Mouse (Mus musculus) forebrain, embryonic 14.5 days (tissue): ENCODE results near the gene Ranbp17. TPM values are rescaled to one million over a fixed set of nuclear protein-coding genes. Genes with fewer than 3 reads are reported as not detected.
"Not testable (repeated sequence)": the region's sequence is repeated elsewhere in the genome, so short reads cannot be mapped to it uniquely, and the experiment has no call there.

Source experiments
- ATAC-seq: fragments of 200-750 bp; cut with Nextera tagmentation; 2 replicates; pipeline ENCODE4 v1.8.0; 2017; ENCODE audit warnings: mild to moderate bottlenecking, moderate library complexity
- DNase-seq: peaks from one replicate; pipeline ENCODE4 v3.0.0-alpha.2; 2015; ENCODE audit warnings: low spot score
- H3K27ac ChIP-seq: fragments of 300-500 bp; sonication (generic); 2 replicates; pipeline ENCODE4 v1.5.1; 2014; ENCODE audit warnings: low read depth, mild to moderate bottlenecking, control low read depth, low read length, moderate library complexity
- H3K27me3 ChIP-seq: fragments of 300-500 bp; sonication (generic); replicated peaks from 2 replicates; pipeline ENCODE4 v1.6.1; 2014; ENCODE audit warnings: low read length, control low read depth, mixed read lengths; ENCODE audit not compliant: control insufficient read depth, insufficient read depth
- H3K36me3 ChIP-seq: fragments of 300-500 bp; sonication (generic); 2 replicates; pipeline ENCODE4 v1.6.1; 2014; ENCODE audit warnings: low read length, control low read depth; ENCODE audit not compliant: control insufficient read depth, insufficient read depth
- H3K4me1 ChIP-seq: fragments of 300-500 bp; sonication (generic); 2 replicates; pipeline ENCODE4 v1.6.1; 2014; ENCODE audit warnings: antibody characterized with exemption, low read length, control low read depth; ENCODE audit not compliant: control insufficient read depth, insufficient read depth
- H3K4me2 ChIP-seq: fragments of 300-500 bp; sonication (generic); 2 replicates; pipeline ENCODE4 v1.6.1; 2014; ENCODE audit warnings: mild to moderate bottlenecking, control low read depth, low read length
- H3K4me3 ChIP-seq: fragments of 300-500 bp; sonication (generic); 2 replicates; pipeline ENCODE4 v1.5.1; 2014; ENCODE audit warnings: low read depth, low read length, control low read depth
- H3K9ac ChIP-seq: fragments of 300-500 bp; sonication (generic); 2 replicates; pipeline ENCODE4 v1.6.1; 2014; ENCODE audit warnings: mild to moderate bottlenecking, low read length, control low read depth, moderate library complexity
- H3K9me3 ChIP-seq: fragments of 300-500 bp; sonication (generic); replicated peaks from 2 replicates; pipeline ENCODE4 v1.6.1; 2016; ENCODE audit warnings: low read length, control low read depth, mixed read lengths; ENCODE audit not compliant: control insufficient read depth
- WGBS: fragments of 180-500 bp; shearing (Covaris S2); extraction: QIAGEN DNeasy Blood & Tissue Kit; methylation state at CpG from one replicate; pipeline ENCODE4 v1.1.7; 2014; 5-methylcytosine and 5-hydroxymethylcytosine counted together
- polyA plus RNA-seq: library from polyadenylated mRNA; unstranded; fragments of >200 nt; fragmentation: Nextera tagmentation; extraction: Ambion mirVana; gene quantifications from 2 replicates; pipeline ENCODE4 v1.2.1, GENCODE M21; 2014

Ranbp17 gene
- polyA plus RNA-seq, 1 experiment from 2014 or later, result 5.8 TPM

DNA sequence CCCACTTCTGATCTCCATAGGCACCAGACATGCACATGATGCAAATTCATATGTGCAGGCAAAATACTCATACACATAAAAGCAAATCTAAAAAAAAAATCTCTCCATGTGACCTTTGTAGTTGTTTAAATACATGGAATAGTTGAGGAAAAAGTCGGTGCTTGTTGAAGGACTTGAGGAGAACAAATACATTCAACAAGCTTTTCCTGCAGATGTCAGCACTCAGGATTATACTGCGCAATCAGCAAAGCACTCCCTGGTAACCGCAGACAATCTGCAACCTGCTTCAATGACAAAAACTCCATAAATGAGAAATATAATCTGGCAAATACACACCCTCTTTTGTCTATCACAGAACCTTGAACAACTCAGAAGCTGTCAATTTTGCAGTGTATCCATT is 59.5 kb downstream of the Ranbp17 start:
- no peaks in the 10 kb centered on the region for H3K36me3 ChIP-seq
- no peak for DNase-seq
- no peaks in the 10 kb centered on the region for H3K27me3 ChIP-seq
- no peak for ATAC-seq
- H3K4me3 ChIP-seq, result no peak overlapping the region
- H3K4me2 ChIP-seq, result no peak overlapping the region
- H3K27ac ChIP-seq, result no peak overlapping the region
- H3K4me1 ChIP-seq, result no peaks in the 10 kb centered on the region
- no peak overlapping the region for H3K9ac ChIP-seq
- H3K9me3 ChIP-seq, result no peaks in the 10 kb centered on the region
- 88% methylated on average over 3 of the region's 3 CpGs for WGBS

GRCm38 (mm10) chr11:33433813-33434212 is 79.7 kb downstream of the Ranbp17 start:
- no peak for ATAC-seq
- no peak overlapping the region for H3K4me2 ChIP-seq
- no peak overlapping the region for H3K4me3 ChIP-seq
- no peaks in the 10 kb centered on the region for H3K27me3 ChIP-seq
- no peak overlapping the region for H3K27ac ChIP-seq
- no peaks in the 10 kb centered on the region for H3K9me3 ChIP-seq
- no peaks in the 10 kb centered on the region for H3K36me3 ChIP-seq
- H3K4me1 ChIP-seq, result no peaks in the 10 kb centered on the region
- WGBS, result 44% methylated on average over 5 of the region's 5 CpGs
- H3K9ac ChIP-seq, result no peak overlapping the region
- DNase-seq, result no peak

DNA sequence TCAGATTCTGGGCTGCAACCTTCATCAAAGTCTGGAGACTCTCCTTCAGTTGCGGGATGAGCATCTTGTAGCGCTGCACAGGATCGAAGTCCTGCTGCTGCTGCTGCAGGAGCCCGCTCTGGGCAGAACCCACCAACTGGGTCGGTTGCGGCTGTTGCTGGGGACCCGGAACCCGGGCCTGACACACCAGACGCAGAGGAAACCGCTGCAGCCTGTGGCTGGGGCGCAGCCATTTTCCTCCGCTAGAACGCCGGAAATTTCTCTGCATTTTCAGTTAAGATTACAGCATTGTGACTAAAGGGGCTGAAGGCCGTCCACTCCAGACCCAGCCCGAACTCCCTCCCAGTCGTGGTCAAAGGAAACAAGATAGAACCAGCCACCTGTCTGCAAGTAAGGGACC is 85.3 kb downstream of the Ranbp17 start:
- not testable (repeated sequence) for H3K4me3 ChIP-seq, H3K4me2 ChIP-seq, DNase-seq, H3K9me3 ChIP-seq, ATAC-seq, H3K4me1 ChIP-seq, H3K27ac ChIP-seq, H3K27me3 ChIP-seq, H3K36me3 ChIP-seq, H3K9ac ChIP-seq
- 94% methylated on average over 17 of the region's 17 CpGs for WGBS

DNA sequence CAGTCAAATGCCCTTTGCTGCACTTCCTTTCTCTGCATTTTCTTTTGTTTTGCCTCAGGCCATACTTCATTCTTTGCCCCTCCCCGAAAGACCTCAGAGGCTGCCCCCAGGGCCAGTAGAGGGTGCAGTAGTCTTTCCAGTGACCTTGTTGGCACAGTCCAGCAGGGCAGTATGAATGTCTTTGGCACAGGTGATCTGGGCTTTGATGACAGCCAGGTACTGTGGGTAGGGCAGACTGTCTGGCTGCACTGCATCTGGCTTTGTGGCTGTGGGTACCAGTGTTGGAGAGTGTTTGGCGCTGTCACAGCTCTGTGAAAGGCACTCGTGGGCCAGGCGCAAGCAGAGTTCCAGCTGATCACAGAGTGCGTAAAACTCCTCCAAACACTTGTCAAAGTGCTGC is 85.8 kb downstream of the Ranbp17 start:
- H3K36me3 ChIP-seq, H3K9ac ChIP-seq, H3K4me3 ChIP-seq, H3K9me3 ChIP-seq, H3K27ac ChIP-seq, H3K4me2 ChIP-seq, ATAC-seq, H3K27me3 ChIP-seq, DNase-seq, H3K4me1 ChIP-seq: not testable (repeated sequence)
- WGBS, result 91% methylated on average over 5 of the region's 5 CpGs

GRCm38 (mm10) chr11:33422226-33422625 is 91.3 kb downstream of the Ranbp17 start:
- no peak overlapping the region for H3K4me3 ChIP-seq
- no peaks in the 10 kb centered on the region for H3K36me3 ChIP-seq
- DNase-seq (no peak), ATAC-seq (no peak)
- no peaks in the 10 kb centered on the region for H3K4me1 ChIP-seq
- H3K9ac ChIP-seq, result no peak overlapping the region
- 72% methylated on average over 3 of the region's 3 CpGs for WGBS
- H3K9me3 ChIP-seq, result no peaks in the 10 kb centered on the region
- no peak overlapping the region for H3K4me2 ChIP-seq
- H3K27me3 ChIP-seq, result no peaks in the 10 kb centered on the region
- H3K27ac ChIP-seq, result no peak overlapping the region

- H3K27ac ChIP-seq, result no peak overlapping the region
- WGBS, result 85% methylated on average over 4 of the region's 4 CpGs
- H3K9ac ChIP-seq, result no peak overlapping the region
- no peaks in the 10 kb centered on the region for H3K36me3 ChIP-seq
- ATAC-seq, result no peak
- H3K27me3 ChIP-seq, result no peaks in the 10 kb centered on the region
- H3K4me1 ChIP-seq, result no peaks in the 10 kb centered on the region
- no peak overlapping the region for H3K4me3 ChIP-seq
- H3K9me3 ChIP-seq, result no peaks in the 10 kb centered on the region
- DNase-seq, result no peak
- H3K4me2 ChIP-seq, result no peak overlapping the region
These were observed 108.9 kb downstream of the Ranbp17 start for GRCm38 (mm10) chr11:33404651-33405050.

DNA sequence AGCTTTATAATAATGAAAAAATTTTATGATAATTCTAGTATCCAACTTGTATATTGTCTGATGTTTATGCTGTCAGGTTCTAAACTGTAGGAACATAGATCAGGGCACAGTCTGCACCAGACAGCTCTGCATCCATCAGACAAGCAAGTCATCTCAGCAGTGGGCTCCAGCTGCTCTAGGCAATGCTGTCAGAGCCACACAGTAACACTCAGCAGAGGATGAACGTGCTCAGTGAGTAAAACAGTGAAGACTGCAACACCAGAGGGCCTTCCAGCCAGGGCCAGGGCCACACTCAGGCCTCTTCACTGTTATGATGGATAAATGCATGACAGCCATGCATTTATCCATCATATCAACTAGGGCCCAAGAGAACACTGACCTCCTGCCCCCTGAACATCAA is 114.2 kb downstream of the Ranbp17 start:
- no peaks in the 10 kb centered on the region for H3K36me3 ChIP-seq
- H3K4me2 ChIP-seq, result no peak overlapping the region
- H3K27me3 ChIP-seq, result no peaks in the 10 kb centered on the region
- H3K4me3 ChIP-seq, result no peak overlapping the region
- H3K27ac ChIP-seq, result no peak overlapping the region
- WGBS, result 70% methylated on average over 1 of the region's 1 CpGs
- H3K9ac ChIP-seq, result no peak overlapping the region
- no peaks in the 10 kb centered on the region for H3K4me1 ChIP-seq
- H3K9me3 ChIP-seq, result no peaks in the 10 kb centered on the region
- DNase-seq, result no peak
- no peak for ATAC-seq

DNA sequence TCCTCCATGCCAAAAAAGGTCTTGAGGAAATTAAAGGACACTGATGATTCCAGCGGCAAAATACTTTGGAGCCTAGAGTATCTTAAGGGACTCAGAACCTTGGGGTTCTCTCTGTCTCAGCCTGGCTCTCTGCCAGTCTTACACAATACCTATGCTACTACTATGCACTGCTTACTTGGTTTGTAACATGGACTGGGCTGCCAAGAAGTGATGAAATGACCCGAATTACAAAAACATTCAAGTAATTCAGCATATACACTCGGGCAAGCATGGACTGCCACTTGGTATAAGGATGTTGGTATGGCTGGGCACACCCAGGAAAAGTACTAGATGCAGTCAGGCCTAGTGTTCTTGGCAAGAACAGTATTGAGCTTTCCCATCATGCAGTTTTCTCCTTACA is 114.8 kb downstream of the Ranbp17 start:
- no peak for ATAC-seq
- 72% methylated on average over 3 of the region's 3 CpGs for WGBS

GRCm38 (mm10) chr11:33396275-33396674 is 117.3 kb downstream of the Ranbp17 start:
- DNase-seq (no peak), ATAC-seq (no peak)
- no peaks in the 10 kb centered on the region for H3K36me3 ChIP-seq
- no peak overlapping the region for H3K4me3 ChIP-seq
- no peak overlapping the region for H3K4me2 ChIP-seq
- no peak overlapping the region for H3K9ac ChIP-seq
- H3K27me3 ChIP-seq, result no peaks in the 10 kb centered on the region
- H3K9me3 ChIP-seq, result no peaks in the 10 kb centered on the region
- WGBS, result 90% methylated on average over 6 of the region's 6 CpGs
- no peak overlapping the region for H3K27ac ChIP-seq
- H3K4me1 ChIP-seq, result no peaks in the 10 kb centered on the region

More for the DNA sequence above, 114.8 kb downstream of the Ranbp17 start:
- Histone ChIP-seq H3K4me2 (no peak overlapping the region), H3K9ac (no peak overlapping the region), H3K36me3 (no peaks in the 10 kb centered on the region), H3K27ac (no peak overlapping the region), H3K27me3 (no peaks in the 10 kb centered on the region), H3K9me3 (no peaks in the 10 kb centered on the region), H3K4me3 (no peak overlapping the region), H3K4me1 (no peaks in the 10 kb centered on the region)
- DNase-seq, result no peak
